Mouse (Mus musculus) embryonic fibroblast, embryonic 13.5 days (primary cell): ENCODE measurements at regions not wholly inside any gene's neighbourhood (a gene's known extent, or its start where the extent isn't known, plus 50 kb on each side); places are given as distances from the start of the nearest gene placed in this dataset.

Experiments used
- CTCF ChIP-seq: IDR thresholded peaks from 2 replicates; pipeline ENCODE4 v1.5.1; 2011; ENCODE audit warnings: mild to moderate bottlenecking, control low read depth, low read length, moderate library complexity, borderline replicate concordance; ENCODE audit not compliant: insufficient read depth
- POLR2A ChIP-seq: IDR thresholded peaks from 2 replicates; pipeline ENCODE4 v1.6.1; 2011; ENCODE audit warnings: low read depth, mild to moderate bottlenecking, control low read depth, low read length, moderate library complexity

DNA sequence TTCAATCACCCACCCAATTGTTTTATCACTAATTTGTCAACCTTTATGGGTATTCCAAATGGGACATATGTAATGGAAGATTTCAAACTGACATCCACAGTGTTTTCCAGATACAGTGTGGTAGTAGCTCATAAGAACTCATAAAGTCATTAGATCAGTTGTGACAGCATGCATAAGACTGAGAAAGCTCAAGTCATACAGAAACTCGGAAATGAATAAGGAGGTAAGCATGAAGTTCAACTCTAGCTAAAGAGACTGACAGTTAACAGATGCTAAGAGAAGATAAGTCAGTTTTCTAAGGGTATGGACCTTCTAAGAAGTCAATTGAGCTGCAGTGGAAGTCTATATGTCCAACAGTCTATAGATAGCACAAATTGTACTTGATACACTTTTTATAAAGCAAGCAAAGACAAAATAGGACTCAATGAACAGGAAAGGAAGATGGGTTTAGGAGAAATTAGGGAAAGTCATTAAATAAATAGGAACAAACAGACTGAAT lies 349.2 kb upstream of the Mef2c start:
- TF ChIP-seq CTCF: no peak
- TF ChIP-seq POLR2A: no peak
